Mouse (Mus musculus): Measurements from ENCODE around the gene Rmdn3. TPM values are rescaled to one million over a fixed set of nuclear protein-coding genes. Genes with fewer than 3 reads are reported as not detected.

Gene Rmdn3
- polyA plus RNA-seq, 1 experiment from 2014 or later, result 40.2 TPM

- no peak for ATAC-seq (ENCODE audit: insufficient number of reproducible peaks, low FRiP score, low TSS enrichment, low read depth)
- H3K4me3 ChIP-seq (replicated peaks), result no peak overlapping the region
- H3K27ac ChIP-seq (replicated peaks), result no peak overlapping the region
- no peak overlapping the region for H3K9ac ChIP-seq
- no peak overlapping the region for H3K4me2 ChIP-seq (replicated peaks)
- no peaks in the 10 kb centered on the region for H3K4me1 ChIP-seq
- H3K36me3 ChIP-seq, result peaks cover 90% of the 10 kb centered on the region
- H3K9me3 ChIP-seq (replicated peaks), result no peaks in the 10 kb centered on the region
- WGBS, result 83% methylated on average over 22 of the region's 22 CpGs
- no peaks in the 10 kb centered on the region for H3K27me3 ChIP-seq
Measured at GRCm38 (mm10) chr2:119147160-119147678, 9.6 kb downstream of the Rmdn3 start.

GRCm38 (mm10) chr2:119146435-119146834 is 10.4 kb downstream of the Rmdn3 start:
- Histone ChIP-seq H3K9me3 (replicated peaks) (no peaks in the 10 kb centered on the region), H3K27ac (replicated peaks) (no peak overlapping the region), H3K27me3 (no peaks in the 10 kb centered on the region), H3K4me2 (replicated peaks) (no peak overlapping the region), H3K4me1 (no peaks in the 10 kb centered on the region), H3K4me3 (replicated peaks) (no peak overlapping the region), H3K9ac (no peak overlapping the region), H3K36me3 (peaks cover 88% of the 10 kb centered on the region)
- no peak for ATAC-seq (ENCODE audit: insufficient number of reproducible peaks, low FRiP score, low TSS enrichment, low read depth)
- WGBS, result 83% methylated on average over 6 of the region's 6 CpGs

GRCm38 (mm10) chr2:119145199-119145598 is 11.6 kb downstream of the Rmdn3 start:
- Histone ChIP-seq H3K4me3 (replicated peaks) (no peak overlapping the region), H3K36me3 (peaks cover 85% of the 10 kb centered on the region), H3K9me3 (replicated peaks) (no peaks in the 10 kb centered on the region), H3K9ac (no peak overlapping the region), H3K4me2 (replicated peaks) (no peak overlapping the region), H3K27ac (replicated peaks) (no peak overlapping the region), H3K4me1 (no peaks in the 10 kb centered on the region), H3K27me3 (no peaks in the 10 kb centered on the region)
- 82% methylated on average over 2 of the region's 2 CpGs for WGBS
- ATAC-seq (ENCODE audit: insufficient number of reproducible peaks, low FRiP score, low TSS enrichment, low read depth), result no peak

DNA sequence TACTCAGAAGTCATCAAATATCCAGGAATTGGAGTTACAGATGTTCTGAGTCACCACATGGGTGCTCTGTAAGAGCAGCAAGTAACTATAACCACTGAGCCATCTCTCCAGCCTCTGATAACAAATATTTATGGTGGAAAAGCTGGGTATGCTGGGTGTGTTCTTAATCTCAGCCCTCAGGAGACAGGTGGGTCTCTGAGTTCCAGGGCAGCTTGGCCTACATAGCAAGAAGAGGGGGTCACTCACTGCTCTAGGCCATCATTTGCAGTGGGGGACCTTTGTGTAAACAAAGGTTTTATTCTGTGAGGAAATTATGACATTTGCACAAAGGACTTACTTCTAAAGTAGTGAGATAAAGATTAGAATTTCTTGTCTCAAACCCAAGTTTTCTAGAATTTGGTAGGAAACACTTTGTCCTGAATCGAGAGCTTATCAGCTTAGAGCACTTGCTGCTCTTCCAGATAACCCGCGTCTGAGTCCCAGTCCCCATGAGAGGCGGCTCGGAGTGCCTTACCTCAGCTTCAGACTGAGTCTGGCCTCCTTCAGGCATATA is 20.4 kb downstream of the Rmdn3 start:
- no peaks in the 10 kb centered on the region for H3K27me3 ChIP-seq
- no peak overlapping the region for H3K9ac ChIP-seq
- ATAC-seq (ENCODE audit: insufficient number of reproducible peaks, low FRiP score, low TSS enrichment, low read depth), result no peak
- H3K9me3 ChIP-seq (replicated peaks), result no peaks in the 10 kb centered on the region
- H3K4me3 ChIP-seq (replicated peaks), result no peak overlapping the region
- peaks cover 75% of the 10 kb centered on the region for H3K36me3 ChIP-seq
- H3K4me2 ChIP-seq (replicated peaks), result no peak overlapping the region
- H3K4me1 ChIP-seq, result no peaks in the 10 kb centered on the region
- 86% methylated on average over 5 of the region's 5 CpGs for WGBS
- H3K27ac ChIP-seq (replicated peaks), result no peak overlapping the region

- H3K4me2 ChIP-seq (replicated peaks), result peak overlapping the region; percentile 98
- H3K27me3 ChIP-seq, result no peaks in the 10 kb centered on the region
- peak overlapping the region; percentile 53 for H3K9ac ChIP-seq
- no peak overlapping the region for H3K27ac ChIP-seq (replicated peaks)
- no peak for ATAC-seq (ENCODE audit: insufficient number of reproducible peaks, low FRiP score, low TSS enrichment, low read depth)
- peaks cover 18% of the 10 kb centered on the region for H3K4me1 ChIP-seq
- no peaks in the 10 kb centered on the region for H3K9me3 ChIP-seq (replicated peaks)
- 0 out of 2 replicates have a peak, but pooled peaks cover 9% of the 10 kb centered on the region for H3K36me3 ChIP-seq
- 10% methylated on average over 20 of the region's 20 CpGs for WGBS
- peak overlapping the region; percentile 82 for H3K4me3 ChIP-seq (replicated peaks)
Measured at GRCm38 (mm10) chr2:119113121-119113925, 43.5 kb downstream of the Rmdn3 start.

- peaks cover 18% of the 10 kb centered on the region for H3K4me1 ChIP-seq
- H3K27ac ChIP-seq (replicated peaks), result peak within 1 kb of the TSS; percentile 83
- ATAC-seq (ENCODE audit: insufficient number of reproducible peaks, low FRiP score, low TSS enrichment, low read depth), result peak; percentile 89
- no peaks in the 10 kb centered on the region for H3K9me3 ChIP-seq (replicated peaks)
- H3K27me3 ChIP-seq, result no peaks in the 10 kb centered on the region
- 0 out of 2 replicates have a peak, but pooled peaks cover 5% of the 10 kb centered on the region for H3K36me3 ChIP-seq
- peak within 1 kb of the TSS; percentile 82 for H3K4me3 ChIP-seq (replicated peaks)
- WGBS, result under 1% methylated on average over 51 of the region's 51 CpGs
- peak within 1 kb of the TSS; percentile 98 for H3K4me2 ChIP-seq (replicated peaks)
- H3K9ac ChIP-seq, result peak within 1 kb of the TSS; percentile 53
Measured at GRCm38 (mm10) chr2:119112438-119113112, 44.3 kb downstream of the Rmdn3 start, which contains the start of gene Rad51. Gene Rad51, plus strand, starts transcription at chr2:119112793.

DNA sequence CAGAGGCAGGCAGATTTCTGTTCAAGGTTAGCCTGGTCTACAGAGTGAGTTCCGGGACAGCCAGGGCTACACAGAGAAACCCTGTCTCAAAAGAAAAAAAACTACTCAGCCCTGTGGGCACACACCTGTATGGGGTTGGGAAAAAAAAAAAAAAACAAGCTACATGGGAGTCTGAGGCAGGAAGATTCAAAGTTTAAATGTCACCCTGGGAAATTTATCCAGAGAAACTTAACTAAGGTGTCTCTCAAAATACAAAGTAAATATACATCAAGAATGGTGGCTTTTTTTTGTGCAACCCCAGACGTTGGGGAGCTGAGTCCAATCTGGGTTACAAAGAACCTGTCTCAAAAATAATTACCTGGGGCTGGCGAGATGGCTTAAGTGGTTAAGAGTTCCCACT is 45.8 kb downstream of the Rmdn3 start:
- Histone ChIP-seq H3K27me3 (no peaks in the 10 kb centered on the region), H3K4me1 (peaks cover 18% of the 10 kb centered on the region)
- 85% methylated on average over 3 of the region's 3 CpGs for WGBS

DNA sequence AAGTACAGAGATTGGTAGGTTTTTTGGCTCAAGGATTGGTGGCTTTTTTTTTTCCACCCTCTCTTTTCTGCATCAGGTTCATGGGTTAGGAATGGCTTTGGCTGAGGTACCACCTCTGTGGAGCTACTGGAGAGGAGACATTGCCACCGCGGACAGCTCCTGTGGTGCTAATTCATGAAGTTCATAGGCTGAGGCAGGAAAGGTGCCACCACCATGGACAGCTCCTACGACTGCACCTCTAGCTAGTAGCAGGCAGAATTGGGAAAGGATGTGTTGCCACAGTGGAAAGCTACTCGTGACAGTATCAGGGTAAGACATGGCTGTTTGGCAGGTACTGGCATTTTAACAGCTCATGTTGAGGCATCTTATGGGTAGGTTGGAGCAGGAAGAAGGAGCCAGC is 48.3 kb downstream of the Rmdn3 start:
- no peak for ATAC-seq (ENCODE audit: insufficient number of reproducible peaks, low FRiP score, low TSS enrichment, low read depth)
- no peaks in the 10 kb centered on the region for H3K9me3 ChIP-seq (replicated peaks)
- no peak overlapping the region for H3K4me3 ChIP-seq (replicated peaks)
- H3K27ac ChIP-seq (replicated peaks), result no peak overlapping the region
- peaks cover 11% of the 10 kb centered on the region for H3K4me1 ChIP-seq
- H3K4me2 ChIP-seq (replicated peaks), result no peak overlapping the region
- H3K36me3 ChIP-seq, result 0 out of 2 replicates have a peak, but pooled peaks cover 13% of the 10 kb centered on the region
- WGBS, result 62% methylated on average over 4 of the region's 4 CpGs
- no peaks in the 10 kb centered on the region for H3K27me3 ChIP-seq
- no peak overlapping the region for H3K9ac ChIP-seq

More for the DNA sequence above, 45.8 kb downstream of the Rmdn3 start:
- no peak overlapping the region for H3K4me2 ChIP-seq (replicated peaks)
- no peak overlapping the region for H3K27ac ChIP-seq (replicated peaks)
- H3K9me3 ChIP-seq (replicated peaks), result no peaks in the 10 kb centered on the region
- no peak for ATAC-seq (ENCODE audit: insufficient number of reproducible peaks, low FRiP score, low TSS enrichment, low read depth)
- no peak overlapping the region for H3K4me3 ChIP-seq (replicated peaks)
- 0 out of 2 replicates have a peak, but pooled peaks cover 8% of the 10 kb centered on the region for H3K36me3 ChIP-seq
- H3K9ac ChIP-seq, result no peak overlapping the region

DNA sequence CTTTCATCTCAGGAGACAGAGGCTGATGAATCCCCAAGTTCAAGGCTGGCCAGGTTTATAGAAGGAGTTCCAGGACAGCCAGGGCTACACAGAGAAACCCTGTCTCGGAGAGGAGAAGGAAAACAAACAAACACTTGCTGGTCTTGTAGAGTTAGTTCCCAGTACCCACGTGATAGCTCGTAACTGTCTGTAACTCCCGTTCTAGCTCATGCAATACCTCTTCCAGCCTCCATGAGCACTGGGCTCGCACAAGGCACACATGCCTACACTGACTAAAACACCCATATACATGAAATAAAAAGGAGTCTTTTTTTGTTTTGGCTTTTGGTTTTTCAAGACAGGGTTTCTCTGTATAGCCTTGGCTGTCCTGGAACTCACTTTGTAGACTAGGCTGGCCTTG is 50.3 kb downstream of the Rmdn3 start:
- H3K9ac ChIP-seq, result no peak overlapping the region
- no peak overlapping the region for H3K27ac ChIP-seq (replicated peaks)
- peaks cover 31% of the 10 kb centered on the region for H3K36me3 ChIP-seq
- H3K4me1 ChIP-seq, result peaks cover under 1% of the 10 kb centered on the region; the same call in 1 of the 2 replicates
- WGBS, result 82% methylated on average over 5 of the region's 5 CpGs
- H3K4me3 ChIP-seq (replicated peaks), result no peak overlapping the region
- no peaks in the 10 kb centered on the region for H3K27me3 ChIP-seq
- no peak for ATAC-seq (ENCODE audit: insufficient number of reproducible peaks, low FRiP score, low TSS enrichment, low read depth)
- no peak overlapping the region for H3K4me2 ChIP-seq (replicated peaks)
- H3K9me3 ChIP-seq (replicated peaks), result no peaks in the 10 kb centered on the region

GRCm38 (mm10) chr2:119101552-119101951 is 55.3 kb downstream of the Rmdn3 start:
- H3K36me3 ChIP-seq, result peaks cover 40% of the 10 kb centered on the region
- ATAC-seq (ENCODE audit: insufficient number of reproducible peaks, low FRiP score, low TSS enrichment, low read depth), result no peak
- H3K4me2 ChIP-seq (replicated peaks), result no peak overlapping the region

More at GRCm38 (mm10) chr2:119101552-119101951, 55.3 kb downstream of the Rmdn3 start:
- Histone ChIP-seq H3K9ac (no peak overlapping the region), H3K4me1 (no peaks in the 10 kb centered on the region), H3K9me3 (replicated peaks) (no peaks in the 10 kb centered on the region), H3K27me3 (no peaks in the 10 kb centered on the region), H3K4me3 (replicated peaks) (no peak overlapping the region), H3K27ac (replicated peaks) (no peak overlapping the region)

Measured in embryonic facial prominence, embryonic 15.5 days (tissue).